Mouse (Mus musculus) urinary bladder, adult 18-20 months (tissue): Measurements from ENCODE around the gene Cadps2.

ENCODE experiments used
- DNase-seq, 2 experiments: peaks; one replicate each; pipeline ENCODE4 v3.0.0; 2022; ENCODE audit warnings: low spot score in 2 of 2, mixed read lengths in 2 of 2

Cadps2 gene

GRCm38 (mm10) chr6:23361842-23362451 is 477.3 kb downstream of the Cadps2 start:
- DNase-seq = no peak

GRCm38 (mm10) chr6:23360596-23360995 is 478.6 kb downstream of the Cadps2 start:
- no peak for DNase-seq

- no peak for DNase-seq
These were observed 483.1 kb downstream of the Cadps2 start for GRCm38 (mm10) chr6:23356141-23356540.

- DNase-seq = no peak
These were observed 485.7 kb downstream of the Cadps2 start for GRCm38 (mm10) chr6:23353480-23353879.

- DNase-seq = no peak
These were observed 501.7 kb downstream of the Cadps2 start for GRCm38 (mm10) chr6:23337411-23338063.

GRCm38 (mm10) chr6:23314945-23315344 is 524.3 kb downstream of the Cadps2 start:
- no peak for DNase-seq

GRCm38 (mm10) chr6:23314291-23314690 is 524.9 kb downstream of the Cadps2 start:
- DNase-seq = no peak

- no peak for DNase-seq
These were observed 533.2 kb downstream of the Cadps2 start for GRCm38 (mm10) chr6:23306046-23306445.

- DNase-seq = no peak
These were observed 540.6 kb downstream of the Cadps2 start for GRCm38 (mm10) chr6:23298596-23298995.

- DNase-seq = no peak
These were observed 544.5 kb downstream of the Cadps2 start for GRCm38 (mm10) chr6:23294685-23295084.

GRCm38 (mm10) chr6:23288752-23289151 is 550.5 kb downstream of the Cadps2 start:
- DNase-seq = no peak

- DNase-seq = no peak
These were observed 557.8 kb downstream of the Cadps2 start for GRCm38 (mm10) chr6:23281514-23281820.

- no peak for DNase-seq
These were observed 558.3 kb downstream of the Cadps2 start for GRCm38 (mm10) chr6:23280811-23281513.

- no peak for DNase-seq
These were observed 565.7 kb downstream of the Cadps2 start for GRCm38 (mm10) chr6:23273483-23273882.

- DNase-seq = no peak
These were observed 566.2 kb downstream of the Cadps2 start for GRCm38 (mm10) chr6:23272979-23273378.

GRCm38 (mm10) chr6:23272542-23272941 is 566.7 kb downstream of the Cadps2 start:
- DNase-seq = no peak

GRCm38 (mm10) chr6:23260738-23261050 is 578.5 kb downstream of the Cadps2 start:
- DNase-seq = no peak

GRCm38 (mm10) chr6:23260016-23260737 is 579.0 kb downstream of the Cadps2 start:
- DNase-seq = no peak

GRCm38 (mm10) chr6:23257981-23258380 is 581.2 kb downstream of the Cadps2 start:
- no peak for DNase-seq

- DNase-seq = no peak
These were observed 584.1 kb downstream of the Cadps2 start for GRCm38 (mm10) chr6:23255161-23255560.

- DNase-seq = no peak
These were observed 584.6 kb downstream of the Cadps2 start for GRCm38 (mm10) chr6:23254644-23255043.
